Comparison of ENCODE assay signal across 8 mouse cellular contexts in the genomic region with DNA sequence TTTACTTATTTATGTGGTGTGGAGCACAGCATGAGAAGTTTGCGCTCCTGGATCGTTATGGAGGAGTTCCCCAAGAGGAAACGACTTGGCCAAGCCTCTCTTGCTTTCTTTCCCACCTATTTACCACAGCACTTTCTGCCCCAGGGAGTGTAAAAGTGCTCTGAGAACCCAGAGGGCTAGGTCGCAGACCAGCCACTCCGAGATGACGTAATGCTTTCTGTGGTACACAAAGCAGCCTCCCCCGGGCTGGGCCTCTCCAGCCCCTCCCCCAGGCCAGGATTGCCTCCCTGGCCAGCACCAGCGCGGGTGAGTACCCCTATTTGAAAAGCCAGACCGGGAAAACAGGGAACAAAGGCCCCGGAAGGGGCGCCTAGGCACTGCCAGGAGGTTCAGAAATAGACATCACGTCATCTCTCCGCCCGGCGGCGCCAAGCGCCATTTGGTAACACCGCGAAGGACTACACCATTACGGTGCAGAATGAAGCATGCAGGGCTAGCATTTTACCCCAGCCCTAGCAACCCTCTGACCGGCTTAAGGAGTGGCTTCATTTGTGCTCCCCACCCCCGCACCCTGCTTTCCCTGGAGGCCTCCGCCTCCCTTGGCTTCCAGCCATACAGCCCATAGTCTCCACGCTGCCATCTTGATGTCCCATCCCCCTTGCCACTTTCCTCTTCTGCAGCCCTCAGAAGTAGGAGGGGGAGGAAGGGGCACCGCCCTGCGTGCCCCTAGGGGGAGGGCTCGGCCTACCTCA. TPM values are rescaled to one million over a fixed set of nuclear protein-coding genes. Genes with fewer than 3 reads are reported as not detected.
DNase-seq lines count a peak whose midpoint lies in the region; ATAC-seq and TF ChIP-seq lines count a peak whose summit lies in the region.
"Not testable (repeated sequence)": the region's sequence is repeated elsewhere in the genome, so short reads cannot be mapped to it uniquely, and the experiment has no call there.

No protein-coding gene starts in this region.

- not testable (repeated sequence) for H3K4me1 ChIP-seq in CH12.LX (ENCODE audit: control insufficient read depth in 1 of 2, insufficient read depth in 2 of 2); forebrain, embryonic 13.5 days; heart, postnatal 0 days (ENCODE audit: control insufficient read depth, insufficient read depth); kidney, postnatal 0 days (replicated peaks; ENCODE audit: insufficient read depth, low read length); midbrain, embryonic 13.5 days (replicated peaks)

- dilution Hi-C loops in CH12.LX (cut with MboI; ENCODE audit: extremely low pct_ligation_motif_present, extremely low pct_unique_long_range_greater_than_20kb, low sequenced_read_pairs) = not testable (repeated sequence)

- not testable (repeated sequence) for TF ChIP-seq CTCF in CH12.LX (conservative IDR thresholded peaks at IDR 0.05 in 1 of 2, IDR thresholded peaks at IDR 0.05 in 1 of 2; ENCODE audit: low read depth in 2 of 2, low read length in 2 of 2); heart, postnatal 0 days (IDR thresholded peaks at IDR 0.05; ENCODE audit: low read depth); kidney, postnatal 0 days (IDR thresholded peaks at IDR 0.05; ENCODE audit: low read depth)

- not testable (repeated sequence) for H3K9me3 ChIP-seq in CH12.LX (replicated peaks; ENCODE audit: low read length); forebrain, embryonic 13.5 days (replicated peaks); heart, postnatal 0 days (replicated peaks; ENCODE audit: control insufficient read depth, low read length); kidney, postnatal 0 days (replicated peaks; ENCODE audit: low read length); midbrain, embryonic 13.5 days

- peak overlapping the region; percentile 61; the same call in 1 of the 2 replicates for H3K9ac ChIP-seq in CH12.LX (ENCODE audit: insufficient read depth, low read depth)
- peak overlapping the region; percentile 73 for H3K9ac ChIP-seq in forebrain, embryonic 13.5 days
- H3K9ac ChIP-seq in heart, postnatal 0 days (replicated peaks; ENCODE audit: low read depth, low read length); kidney, postnatal 0 days (ENCODE audit: low read depth, low read length): not testable (repeated sequence)
- H3K9ac ChIP-seq in midbrain, embryonic 13.5 days (replicated peaks) = peak overlapping the region; percentile 81

- WGBS in forebrain, embryonic 13.5 days = 0% methylated on average over 12 of the region's 28 CpGs
- whole genome bisulfite sequencing in heart, postnatal 0 days = under 1% methylated on average over 15 of the region's 28 CpGs
- WGBS in kidney, postnatal 0 days = 2% methylated on average over 22 of the region's 28 CpGs
- WGBS in midbrain, embryonic 13.5 days = 2% methylated on average over 22 of the region's 28 CpGs

- H3K4me2 ChIP-seq in CH12.LX (ENCODE audit: insufficient read depth, low read depth, poor library complexity, severe bottlenecking) = peak overlapping the region; percentile 83
- peak overlapping the region; percentile 59 for H3K4me2 ChIP-seq in forebrain, embryonic 13.5 days
- H3K4me2 ChIP-seq in heart, postnatal 0 days (ENCODE audit: low read depth, low read length) = peak overlapping the region; percentile 46
- H3K4me2 ChIP-seq in kidney, postnatal 0 days (ENCODE audit: low read length) = peak overlapping the region; percentile 45
- H3K4me2 ChIP-seq in midbrain, embryonic 13.5 days (replicated peaks) = peak overlapping the region; percentile 55

- not testable (repeated sequence) for TF ChIP-seq EP300 in CH12.LX (IDR thresholded peaks at IDR 0.05; ENCODE audit: low read length); heart, postnatal 0 days (IDR thresholded peaks at IDR 0.05; ENCODE audit: low read depth)

- TF ChIP-seq RAD21 in CH12.LX (IDR thresholded peaks at IDR 0.05; ENCODE audit: low read depth, low read length) = not testable (repeated sequence)

- peak; percentile 56 for DNase-seq in CH12.LX (ENCODE audit: extremely low read depth)
- DNase-seq in heart, postnatal 0 days (ENCODE audit: low spot score) = peak; percentile 17
- DNase-seq in kidney, postnatal 0 days (ENCODE audit: low spot score) = peak; percentile 69
- peak; percentile 23 for DNase-seq in liver
- peak; percentile 25 to 26 for DNase-seq in spleen, adult 18-20 months

- peak; percentile 74 for ATAC-seq in cerebellum, adult (ENCODE audit: insufficient number of reproducible peaks, low FRiP score, low TSS enrichment)
- ATAC-seq in forebrain, embryonic 13.5 days = peak; percentile 88
- ATAC-seq in heart, postnatal 0 days (ENCODE audit: insufficient read depth, low read depth) = peak; percentile 74
- ATAC-seq in kidney, postnatal 0 days (replicated peaks; ENCODE audit: low FRiP score, low read depth) = peak; percentile 72
- peak; percentile 83 for ATAC-seq in midbrain, embryonic 13.5 days

- H3K27ac ChIP-seq in CH12.LX (ENCODE audit: insufficient read depth, low read depth) = peak overlapping the region; percentile 84
- peak overlapping the region; percentile 95 for H3K27ac ChIP-seq in forebrain, embryonic 13.5 days
- H3K27ac ChIP-seq in heart, postnatal 0 days (ENCODE audit: low read depth) = peak overlapping the region; percentile 76
- H3K27ac ChIP-seq in kidney, postnatal 0 days = peak overlapping the region; percentile 57
- peak overlapping the region; percentile 93 for H3K27ac ChIP-seq in midbrain, embryonic 13.5 days

- in situ Hi-C loops in CH12.LX (cut with MboI; ENCODE audit: low pct_ligation_motif_present, low pct_unique_long_range_greater_than_20kb, low sequenced_read_pairs) = not testable (repeated sequence)

- H3K4me3 ChIP-seq in CH12.LX (replicated peaks in 1 of 3; ENCODE audit: low read depth in 2 of 3, low read length in 2 of 3, poor library complexity in 1 of 3) = peak overlapping the region; percentile 34 to 68 (median 40)
- H3K4me3 ChIP-seq in forebrain, embryonic 13.5 days = peak overlapping the region; percentile 55
- H3K4me3 ChIP-seq in heart, postnatal 0 days (ENCODE audit: low read depth, low read length) = peak overlapping the region; percentile 36
- H3K4me3 ChIP-seq in kidney, postnatal 0 days (replicated peaks; ENCODE audit: low read depth, low read length) = peak overlapping the region; percentile 9; the same call in 1 of the 2 replicates
- H3K4me3 ChIP-seq in midbrain, embryonic 13.5 days (replicated peaks) = peak overlapping the region; percentile 58

- H3K79me2 ChIP-seq in CH12.LX (replicated peaks; ENCODE audit: control insufficient read depth, extremely low read depth, insufficient read depth, poor library complexity, severe bottlenecking) = peaks cover 10% of the 10 kb centered on the region

- not testable (repeated sequence) for H3K36me3 ChIP-seq in CH12.LX (replicated peaks in 1 of 2; ENCODE audit: control insufficient read depth in 1 of 2, insufficient read depth in 1 of 2, low read length in 1 of 2); forebrain, embryonic 13.5 days (ENCODE audit: poor library complexity, severe bottlenecking); heart, postnatal 0 days (replicated peaks; ENCODE audit: control insufficient read depth, insufficient read depth, low read length); kidney, postnatal 0 days (ENCODE audit: insufficient read depth, low read length); midbrain, embryonic 13.5 days

- not testable (repeated sequence) for H3K27me3 ChIP-seq in CH12.LX (replicated peaks); forebrain, embryonic 13.5 days; heart, postnatal 0 days (ENCODE audit: control insufficient read depth, insufficient read depth, low read length); kidney, postnatal 0 days (ENCODE audit: insufficient read depth, low read length); midbrain, embryonic 13.5 days

- TF ChIP-seq POLR2A in CH12.LX (IDR thresholded peaks at IDR 0.05; ENCODE audit: low read depth, low read length) = 0 out of 2 replicates have a peak, but pooled peaks have one; percentile 27

TF ChIP-seq in CH12.LX, 34 proteins besides CTCF, POLR2A, EP300 and RAD21:
- TF ChIP-seq JUN (IDR thresholded peaks at IDR 0.05; ENCODE audit: insufficient read depth, low read depth, low read length) (peak; percentile 31; the same call in 1 of the 2 replicates), MXI1 (IDR thresholded peaks at IDR 0.05; ENCODE audit: low read depth, low read length) (0 out of 2 replicates have a peak, but pooled peaks have one; percentile 29), MEF2A (IDR thresholded peaks at IDR 0.05; ENCODE audit: borderline replicate concordance, low read depth, low read length) (0 out of 2 replicates have a peak, but pooled peaks have one; percentile 8)

RNA-seq across cellular contexts. Expression of a gene that starts 3.6 kb away (rescaled TPM):
- total RNA-seq in CH12.LX (2012; rRNA removed) (3.8 and 4.5 TPM in 2 replicates), CH12.LX (2014; rRNA removed) (5.4 and 5.7 TPM in 2 replicates)
- polyA plus RNA-seq in CH12.LX (2012; ENCODE audit: insufficient read length, low read depth) = 8.2 and 8.8 TPM in 2 replicates
- 218 and 237 TPM in 2 replicates for polyA plus RNA-seq in forebrain, embryonic 13.5 days (2015; fragmentation: Nextera tagmentation; extraction: Ambion mirVana)
- 3.5 and 13.4 TPM in 2 replicates for total RNA-seq in heart, postnatal 0 days (2014; rRNA removed; ENCODE audit: low replicate concordance)
- polyA plus RNA-seq in heart, postnatal 0 days (2015; fragmentation: Nextera tagmentation; extraction: Ambion mirVana) = 3.2 and 4.7 TPM in 2 replicates
- 8.8 and 9.1 TPM in 2 replicates for polyA plus RNA-seq in kidney, postnatal 0 days (2015; fragmentation: Nextera tagmentation; extraction: Ambion mirVana)
- polyA plus RNA-seq in midbrain, embryonic 13.5 days (2015; fragmentation: Nextera tagmentation; extraction: Ambion mirVana) = 200 and 211 TPM in 2 replicates

RNA-seq across cellular contexts. Expression of a gene that starts 54.7 kb away (rescaled TPM):
- 21.4 and 23.7 TPM in 2 replicates for total RNA-seq in CH12.LX (2012; rRNA removed)
- total RNA-seq in CH12.LX (2014; rRNA removed) = 28.7 and 29.1 TPM in 2 replicates
- 18.4 and 20.6 TPM in 2 replicates for polyA plus RNA-seq in CH12.LX (2012; ENCODE audit: insufficient read length, low read depth)
- polyA plus RNA-seq in forebrain, embryonic 13.5 days (2015; fragmentation: Nextera tagmentation; extraction: Ambion mirVana) = 49.5 and 52.6 TPM in 2 replicates
- total RNA-seq in heart, postnatal 0 days (2014; rRNA removed; ENCODE audit: low replicate concordance) = 65.8 and 82.6 TPM in 2 replicates
- polyA plus RNA-seq in heart, postnatal 0 days (2015; fragmentation: Nextera tagmentation; extraction: Ambion mirVana) = 85.4 and 119 TPM in 2 replicates
- 58.6 and 62.5 TPM in 2 replicates for polyA plus RNA-seq in kidney, postnatal 0 days (2015; fragmentation: Nextera tagmentation; extraction: Ambion mirVana)
- polyA plus RNA-seq in midbrain, embryonic 13.5 days (2015; fragmentation: Nextera tagmentation; extraction: Ambion mirVana) = 51.1 and 52.1 TPM in 2 replicates

Comparison
In these comparisons a context has a peak if more than half of its experiments do, and no peak if none do; other contexts are left out.
1. Peak in every context shown above with its lines: DNase-seq, ATAC-seq, H3K4me3 ChIP-seq and H3K27ac ChIP-seq.
2. DNase-seq: peak in every context shown above with its lines; median percentile 69 in kidney, postnatal 0 days; 56 in CH12.LX; 26 in spleen, adult 18-20 months; 23 in liver; 17 in heart, postnatal 0 days.
3. RNA of a gene that starts 3.6 kb away (polyA plus RNA-seq): 218 to 237 TPM in forebrain, embryonic 13.5 days and 200 to 211 TPM in midbrain, embryonic 13.5 days; 8.8 to 9.1 TPM in kidney, postnatal 0 days, 8.2 to 8.8 TPM in CH12.LX and 3.2 to 4.7 TPM in heart, postnatal 0 days; every median in the first group is over 10 times any median in the second.